Mouse (Mus musculus) midbrain, embryonic 16.5 days (tissue): Measurements from ENCODE around the gene Senp1. TPM values are rescaled to one million over a fixed set of nuclear protein-coding genes. Genes with fewer than 3 reads are reported as not detected.

ENCODE experiments used
- ATAC-seq: fragments of 200-750 bp; cut with Nextera tagmentation; 2 replicates; pipeline ENCODE4 v1.8.0; 2017; ENCODE audit warnings: moderate TSS enrichment
- H3K27ac ChIP-seq: fragments of 300-500 bp; sonication (generic); 2 replicates; pipeline ENCODE4 v1.5.1; 2014; ENCODE audit warnings: mild to moderate bottlenecking, low read length, mixed read lengths
- H3K27me3 ChIP-seq: fragments of 300-500 bp; sonication (generic); 2 replicates; pipeline ENCODE4 v1.6.1; 2014; ENCODE audit warnings: low read depth, low read length, mixed read lengths; ENCODE audit not compliant: control insufficient read depth, insufficient read depth
- H3K36me3 ChIP-seq: fragments of 300-500 bp; sonication (generic); 2 replicates; pipeline ENCODE4 v1.6.1; 2014; ENCODE audit warnings: mild to moderate bottlenecking, low read length, moderate library complexity, mixed read lengths; ENCODE audit not compliant: control insufficient read depth, insufficient read depth
- H3K4me1 ChIP-seq: fragments of 300-500 bp; sonication (generic); 2 replicates; pipeline ENCODE4 v1.6.1; 2014; ENCODE audit warnings: mild to moderate bottlenecking, low read length, mixed read lengths; ENCODE audit not compliant: control insufficient read depth, insufficient read depth
- H3K4me2 ChIP-seq: fragments of 300-500 bp; sonication (generic); 2 replicates; pipeline ENCODE4 v1.6.1; 2014; ENCODE audit warnings: mild to moderate bottlenecking, low read length, mixed read lengths
- H3K4me3 ChIP-seq: fragments of 300-500 bp; sonication (generic); 2 replicates; pipeline ENCODE4 v1.5.1; 2014; ENCODE audit warnings: low read depth, mild to moderate bottlenecking, low read length, moderate library complexity, mixed read lengths
- H3K9ac ChIP-seq: fragments of 300-500 bp; sonication (generic); 2 replicates; pipeline ENCODE4 v1.6.1; 2014; ENCODE audit warnings: low read depth, low read length, mixed read lengths
- H3K9me3 ChIP-seq: fragments of 300-500 bp; sonication (generic); replicated peaks from 2 replicates; pipeline ENCODE4 v1.6.1; 2014; ENCODE audit warnings: mild to moderate bottlenecking, low read length, mixed read lengths; ENCODE audit not compliant: control insufficient read depth, poor library complexity, severe bottlenecking
- WGBS: fragments of 180-500 bp; shearing (Covaris S2); extraction: QIAGEN DNeasy Blood & Tissue Kit; methylation state at CpG from one replicate; pipeline ENCODE4 v1.1.7; 2014; 5-methylcytosine and 5-hydroxymethylcytosine counted together
- polyA plus RNA-seq: library from polyadenylated mRNA; unstranded; fragments of >200 nt; fragmentation: Nextera tagmentation; extraction: Ambion mirVana; gene quantifications from 2 replicates; pipeline ENCODE4 v1.2.1, GENCODE M21; 2015

Senp1 gene
- polyA plus RNA-seq, 1 experiment from 2014 or later = 20.8 TPM

- H3K27me3 ChIP-seq = no peaks in the 10 kb centered on the region
- no peaks in the 10 kb centered on the region for H3K4me1 ChIP-seq
- H3K9ac ChIP-seq = no peak overlapping the region
- H3K9me3 ChIP-seq = no peaks in the 10 kb centered on the region
- H3K27ac ChIP-seq = no peak overlapping the region
- 98% methylated on average over 3 of the region's 3 CpGs for WGBS
- no peak overlapping the region for H3K4me3 ChIP-seq
- H3K4me2 ChIP-seq = no peak overlapping the region
- H3K36me3 ChIP-seq = peaks cover 27% of the 10 kb centered on the region
- no peak for ATAC-seq
Measured at GRCm38 (mm10) chr15:98070376-98070775, 23.2 kb downstream of the Senp1 start.

GRCm38 (mm10) chr15:98069566-98070245 lies 23.8 kb downstream of the Senp1 start:
- H3K27me3 ChIP-seq = no peaks in the 10 kb centered on the region
- peaks cover 27% of the 10 kb centered on the region for H3K36me3 ChIP-seq
- no peak overlapping the region for H3K9ac ChIP-seq
- H3K4me2 ChIP-seq = no peak overlapping the region
- H3K9me3 ChIP-seq = no peaks in the 10 kb centered on the region
- 90% methylated on average over 8 of the region's 8 CpGs for WGBS
- H3K27ac ChIP-seq = no peak overlapping the region
- no peaks in the 10 kb centered on the region for H3K4me1 ChIP-seq
- H3K4me3 ChIP-seq = no peak overlapping the region
- ATAC-seq = no peak

- no peak overlapping the region for H3K4me2 ChIP-seq
Measured at GRCm38 (mm10) chr15:98068506-98068905, 25.0 kb downstream of the Senp1 start.

GRCm38 (mm10) chr15:98067492-98067891 lies 26.1 kb downstream of the Senp1 start:
- ATAC-seq = no peak
- Histone ChIP-seq H3K9me3 (no peaks in the 10 kb centered on the region), H3K4me2 (no peak overlapping the region), H3K4me1 (no peaks in the 10 kb centered on the region), H3K36me3 (peaks cover 36% of the 10 kb centered on the region), H3K9ac (no peak overlapping the region), H3K4me3 (no peak overlapping the region), H3K27me3 (no peaks in the 10 kb centered on the region), H3K27ac (no peak overlapping the region)
- 74% methylated on average over 3 of the region's 3 CpGs for WGBS

More at GRCm38 (mm10) chr15:98068506-98068905, 25.0 kb downstream of the Senp1 start:
- no peaks in the 10 kb centered on the region for H3K9me3 ChIP-seq
- H3K4me3 ChIP-seq = no peak overlapping the region
- no peak for ATAC-seq
- no peak overlapping the region for H3K9ac ChIP-seq
- H3K4me1 ChIP-seq = no peaks in the 10 kb centered on the region
- H3K27ac ChIP-seq = no peak overlapping the region
- WGBS = 88% methylated on average over 9 of the region's 9 CpGs
- peaks cover 29% of the 10 kb centered on the region for H3K36me3 ChIP-seq
- H3K27me3 ChIP-seq = no peaks in the 10 kb centered on the region

GRCm38 (mm10) chr15:98066602-98067001 lies 26.9 kb downstream of the Senp1 start:
- Histone ChIP-seq H3K9ac (no peak overlapping the region), H3K27ac (no peak overlapping the region), H3K27me3 (no peaks in the 10 kb centered on the region), H3K4me2 (no peak overlapping the region), H3K9me3 (no peaks in the 10 kb centered on the region), H3K4me1 (no peaks in the 10 kb centered on the region), H3K36me3 (peaks cover 36% of the 10 kb centered on the region), H3K4me3 (no peak overlapping the region)
- whole genome bisulfite sequencing = 97% methylated on average over 12 of the region's 12 CpGs
- no peak for ATAC-seq

GRCm38 (mm10) chr15:98065881-98066280 lies 27.7 kb downstream of the Senp1 start:
- Histone ChIP-seq H3K27me3 (no peaks in the 10 kb centered on the region), H3K4me1 (no peaks in the 10 kb centered on the region), H3K27ac (no peak overlapping the region), H3K4me3 (no peak overlapping the region), H3K36me3 (peaks cover 36% of the 10 kb centered on the region), H3K9me3 (no peaks in the 10 kb centered on the region), H3K9ac (no peak overlapping the region; the same call in 1 of the 2 replicates), H3K4me2 (no peak overlapping the region)
- ATAC-seq = no peak
- WGBS = 93% methylated on average over 5 of the region's 5 CpGs

GRCm38 (mm10) chr15:98055246-98055645 lies 38.3 kb downstream of the Senp1 start:
- 26% methylated on average over 5 of the region's 5 CpGs for WGBS
- H3K9ac ChIP-seq = no peak overlapping the region
- H3K9me3 ChIP-seq = no peaks in the 10 kb centered on the region
- H3K4me2 ChIP-seq = no peak overlapping the region
- no peak for ATAC-seq
- H3K27ac ChIP-seq = no peak overlapping the region
- no peak overlapping the region for H3K4me3 ChIP-seq
- no peaks in the 10 kb centered on the region for H3K4me1 ChIP-seq
- H3K27me3 ChIP-seq = no peaks in the 10 kb centered on the region
- peaks cover 17% of the 10 kb centered on the region for H3K36me3 ChIP-seq

- Histone ChIP-seq H3K4me1 (no peaks in the 10 kb centered on the region), H3K9me3 (no peaks in the 10 kb centered on the region), H3K9ac (no peak overlapping the region), H3K27ac (no peak overlapping the region), H3K4me2 (no peak overlapping the region), H3K36me3 (peaks cover 25% of the 10 kb centered on the region), H3K27me3 (no peaks in the 10 kb centered on the region), H3K4me3 (no peak overlapping the region)
- ATAC-seq = no peak
- 92% methylated on average over 5 of the region's 5 CpGs for WGBS
Measured at GRCm38 (mm10) chr15:98051685-98052084, 41.9 kb downstream of the Senp1 start.

GRCm38 (mm10) chr15:98048918-98049700 lies 44.4 kb downstream of the Senp1 start:
- Histone ChIP-seq H3K9me3 (no peaks in the 10 kb centered on the region), H3K27me3 (no peaks in the 10 kb centered on the region), H3K9ac (no peak overlapping the region), H3K4me2 (no peak overlapping the region), H3K4me1 (no peaks in the 10 kb centered on the region), H3K27ac (no peak overlapping the region), H3K36me3 (peaks cover 42% of the 10 kb centered on the region), H3K4me3 (no peak overlapping the region)
- no peak for ATAC-seq
- WGBS = 92% methylated on average over 13 of the region's 13 CpGs
